Mouse (Mus musculus) heart, postnatal 10 days (tissue): ENCODE measurements at regions not wholly inside any gene's neighbourhood (a gene's known extent, or its start where the extent isn't known, plus 50 kb on each side); places are given as distances from the start of the nearest gene placed in this dataset.

Experiments used
- DNase-seq, 2 experiments: peaks; one replicate each; pipeline ENCODE4 v3.0.0; 2021
- intact Hi-C: fragments of 180-260 bp; cut with DNase I; formaldehyde crosslinking; loops from one replicate; pipeline ENCODE4 v1.15.1; 2025

DNA sequence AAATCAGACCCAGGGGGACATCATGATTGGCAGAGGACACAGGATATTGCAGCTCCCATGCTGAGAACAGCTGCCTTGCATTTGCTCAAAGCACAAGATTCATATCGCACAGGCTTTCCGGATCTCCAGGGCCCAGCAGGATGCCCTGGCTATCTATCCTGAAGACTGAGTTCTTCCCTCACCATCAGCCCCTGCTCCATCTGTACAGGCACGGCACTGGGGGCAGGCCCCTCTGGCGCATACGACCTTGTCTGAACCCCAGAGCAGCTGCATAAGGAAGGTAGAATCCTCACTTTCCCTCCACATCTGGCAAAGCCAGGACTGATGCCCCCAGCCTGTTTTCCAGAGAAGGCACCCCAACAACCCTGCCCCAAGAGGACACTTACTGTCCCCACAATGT lies 266.8 kb downstream of the Tns1 start:
- no peak for DNase-seq
- intact Hi-C loops: no loop called here

DNA sequence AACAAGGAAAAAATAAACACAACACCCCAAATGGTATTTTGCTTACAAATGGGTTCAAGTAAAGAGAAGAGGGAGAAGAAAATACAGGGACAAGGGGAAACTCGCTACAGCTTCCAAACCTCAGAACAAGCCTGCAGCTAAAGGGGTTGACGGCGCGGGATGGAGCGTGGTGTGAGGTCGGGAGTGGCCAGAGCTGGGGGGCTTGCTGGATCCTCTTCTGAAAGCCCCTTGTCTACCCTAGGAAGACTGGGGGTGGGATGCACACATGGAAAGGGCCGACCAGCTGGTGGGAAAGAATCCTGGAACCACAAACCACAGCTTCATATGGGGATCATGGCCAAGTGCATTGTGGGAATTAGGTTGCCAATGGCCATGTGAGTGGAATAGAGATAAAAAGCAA lies 267.4 kb downstream of the Tns1 start:
- intact Hi-C loops: no loop called here
- DNase-seq: no peak

DNA sequence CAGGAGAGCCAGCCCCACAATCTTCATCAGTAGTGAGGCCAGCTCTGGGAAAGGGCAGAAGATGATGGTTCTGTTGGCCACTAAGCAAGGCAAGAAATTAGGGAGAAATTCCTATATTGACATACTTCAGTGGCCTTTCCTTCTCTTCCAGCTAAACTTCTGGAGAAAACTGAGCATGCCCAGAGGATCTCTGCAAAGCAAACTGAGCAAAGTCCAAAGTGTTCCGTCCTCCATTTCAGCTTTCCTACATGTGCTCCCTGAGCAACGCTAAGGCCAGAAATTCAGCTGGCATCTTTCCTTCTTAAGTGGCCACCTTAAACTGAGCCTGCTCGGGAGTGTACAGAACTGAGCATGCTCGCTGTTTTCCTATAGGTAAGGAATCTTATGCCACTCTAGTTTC lies 268.9 kb downstream of the Tns1 start:
- intact Hi-C loops: no loop called here
- DNase-seq: no peak

DNA sequence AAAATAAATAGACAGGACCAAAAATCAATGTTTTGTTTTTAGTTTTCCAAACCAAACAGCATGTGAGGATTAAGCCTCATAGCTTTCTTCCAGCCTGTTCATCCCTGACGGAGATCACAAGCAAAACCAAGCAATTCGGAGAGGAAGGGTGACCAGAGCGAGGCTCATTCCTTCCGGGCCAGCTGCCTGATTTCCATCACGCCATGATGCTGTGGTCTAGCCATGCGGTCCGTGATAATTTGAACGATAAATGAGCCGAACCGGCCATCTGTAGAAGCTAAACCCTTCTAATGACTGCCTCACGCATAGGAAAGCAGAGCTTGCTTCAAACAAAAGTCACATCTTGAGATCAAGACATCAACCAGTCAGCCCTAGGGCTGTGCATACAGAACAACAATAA lies 270.4 kb downstream of the Tns1 start:
- DNase-seq: no peak
- intact Hi-C loops: no loop called here

DNA sequence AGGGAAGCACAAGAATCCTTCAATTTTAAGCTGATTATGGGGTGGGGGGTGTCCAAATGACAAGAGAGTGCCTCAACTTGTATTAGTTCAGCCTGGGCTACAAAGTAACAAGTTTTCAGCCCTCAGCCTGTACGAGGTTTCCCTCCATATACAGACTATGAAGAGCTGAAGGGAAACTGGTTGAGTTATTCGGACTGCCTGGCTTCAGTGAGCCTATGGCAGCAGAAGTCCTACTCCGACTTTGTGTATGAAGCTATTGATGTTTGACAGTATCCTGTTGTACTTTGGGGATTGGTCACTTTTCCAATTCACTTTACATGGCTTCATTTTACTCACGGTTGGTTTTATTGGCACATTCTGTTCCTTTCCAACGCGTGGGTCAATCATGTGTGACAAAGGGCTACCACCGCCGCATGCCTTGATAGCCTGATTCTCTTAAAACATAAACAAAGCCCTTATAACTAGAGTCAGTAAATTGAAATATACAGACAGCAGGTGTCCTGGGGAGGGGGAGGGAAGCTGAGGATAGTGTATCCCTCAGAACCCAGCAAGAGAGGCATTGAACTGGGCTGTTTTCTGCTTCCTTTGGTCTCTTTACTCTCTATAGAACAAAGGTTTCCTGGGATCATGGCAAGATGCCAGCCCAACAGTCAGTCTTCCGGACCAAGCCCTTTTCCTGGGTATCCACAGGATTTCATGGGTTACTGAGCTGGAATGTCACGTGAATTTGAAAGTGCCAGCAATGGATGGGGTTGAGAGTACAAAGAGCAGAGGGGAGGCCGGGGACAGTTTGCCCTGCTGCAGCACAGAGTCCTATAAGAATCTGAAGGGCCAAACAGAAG lies 273.9 kb downstream of the Tns1 start:
- intact Hi-C loops: no loop called here
- DNase-seq: no peak

DNA sequence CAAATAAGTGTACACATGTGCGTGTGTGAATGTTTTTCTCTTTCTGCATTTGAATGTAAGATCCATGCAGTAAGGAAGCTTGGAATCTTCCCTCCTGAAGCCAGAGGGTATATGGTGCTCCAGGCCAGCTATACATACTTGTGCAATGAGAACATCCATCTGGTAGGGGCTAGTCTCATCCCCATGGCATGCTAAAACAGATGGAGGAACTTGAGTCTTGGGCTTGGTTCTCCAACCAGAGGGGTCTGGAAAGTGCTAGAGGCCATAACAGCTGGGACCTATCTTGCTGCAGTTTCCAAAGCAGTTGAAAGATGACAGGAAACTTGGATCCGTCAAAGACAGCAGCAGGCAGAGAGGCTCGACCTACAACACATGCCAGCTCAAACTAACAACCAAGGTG lies 275.9 kb downstream of the Tns1 start:
- intact Hi-C loops: no loop called here
- DNase-seq: peak; percentile 33 to 38

DNA sequence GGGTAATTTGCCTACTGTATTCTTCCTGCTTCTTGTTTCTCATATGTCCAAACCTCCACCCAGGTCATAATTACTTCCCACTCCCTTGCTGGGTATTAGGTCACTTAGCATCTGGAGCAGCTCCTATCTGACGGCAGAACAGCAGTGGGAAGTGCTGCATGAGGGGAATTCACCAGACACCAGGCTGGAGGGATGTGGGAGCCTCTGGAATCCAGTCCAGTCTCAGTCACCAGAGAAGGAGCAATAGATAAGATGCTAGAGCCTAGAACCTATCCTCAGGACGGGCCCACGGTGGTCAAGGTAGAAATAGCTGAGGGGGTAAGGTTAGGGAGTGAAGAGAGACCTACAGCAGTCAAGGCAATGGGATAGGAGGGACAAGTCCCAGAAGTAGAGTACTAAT lies 277.1 kb downstream of the Tns1 start:
- DNase-seq: no peak
- intact Hi-C loops: no loop called here

DNA sequence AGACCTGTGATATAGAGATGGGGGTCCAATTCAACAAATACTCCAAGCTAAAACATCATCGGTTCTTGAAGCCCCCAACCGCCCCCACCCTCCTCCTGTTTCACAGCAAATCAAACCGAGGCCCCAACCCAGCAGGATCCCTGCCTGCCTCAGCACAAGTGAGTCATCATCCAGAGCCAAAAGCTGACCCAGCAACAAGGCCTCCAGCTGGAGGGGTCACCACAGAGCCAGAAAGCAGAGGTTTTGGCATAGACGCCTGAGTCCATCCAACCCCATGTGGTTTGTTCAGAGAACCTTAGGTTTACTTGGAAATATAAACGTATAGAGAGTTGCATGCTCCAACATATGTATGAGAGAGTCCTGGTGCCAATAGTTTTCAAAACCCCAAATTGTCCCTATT lies 279.1 kb downstream of the Tns1 start:
- DNase-seq: peak in 1 of 2 experiments; percentile 23
- intact Hi-C loops: no loop called here

DNA sequence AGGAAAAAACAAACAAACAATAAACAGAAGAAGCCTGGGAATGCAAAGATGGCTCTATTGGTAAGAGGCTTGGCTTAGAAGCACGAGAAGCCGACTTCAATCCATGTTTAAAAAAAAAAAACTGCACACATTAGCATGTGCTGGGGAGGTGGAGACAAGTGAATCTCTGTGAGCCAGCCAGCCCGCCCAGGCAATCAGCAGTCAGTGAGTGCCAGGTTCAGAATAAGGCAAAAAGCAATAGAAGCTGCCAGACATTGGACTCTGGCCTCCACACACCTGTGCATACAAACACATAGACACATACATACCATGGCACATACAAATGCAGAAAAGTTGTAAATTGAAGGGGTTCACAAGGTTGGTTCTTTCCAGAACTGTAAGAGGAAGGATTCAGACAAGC lies 279.7 kb downstream of the Tns1 start:
- intact Hi-C loops: no loop called here
- no peak for DNase-seq

DNA sequence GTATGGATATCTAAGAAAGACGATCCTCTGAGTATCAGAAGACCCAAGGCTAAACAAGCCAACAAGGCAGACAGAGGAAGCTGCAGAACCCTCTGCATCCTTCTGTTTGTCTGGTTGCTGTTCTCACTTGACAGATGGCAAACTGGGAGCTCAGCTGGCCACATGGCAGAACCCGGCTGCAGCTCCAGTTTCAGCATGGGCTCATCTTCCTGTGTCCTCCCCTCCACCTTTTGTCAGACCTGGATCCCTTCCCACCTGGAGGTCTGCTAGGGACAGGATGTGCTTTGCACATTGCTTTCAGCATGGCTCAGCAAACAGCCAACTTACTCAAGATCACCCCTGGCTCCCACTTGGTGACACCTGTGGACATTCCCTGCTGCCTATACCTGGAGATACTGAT lies 284.9 kb downstream of the Tns1 start:
- DNase-seq: no peak
- intact Hi-C loops: no loop called here

DNA sequence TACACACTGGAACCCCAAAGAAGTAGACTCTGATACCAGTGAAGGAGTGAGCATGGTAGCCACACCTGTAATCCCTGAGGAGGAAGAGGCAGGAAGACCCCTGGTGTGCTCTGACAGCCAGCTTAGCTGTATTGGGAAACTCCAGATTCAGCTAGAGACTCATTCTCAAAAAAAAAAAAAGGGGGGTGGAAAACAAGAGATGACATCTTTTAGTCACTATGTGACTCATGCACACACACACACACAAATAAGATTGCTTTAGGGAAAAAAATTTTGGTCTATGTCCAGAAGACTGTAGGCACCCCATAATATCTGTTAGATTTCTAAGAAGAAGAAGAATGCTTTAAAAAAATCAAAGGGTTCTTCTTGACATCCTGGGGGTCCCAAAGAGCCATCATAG lies 287.6 kb downstream of the Tns1 start:
- no peak for DNase-seq
- intact Hi-C loops: no loop called here

DNA sequence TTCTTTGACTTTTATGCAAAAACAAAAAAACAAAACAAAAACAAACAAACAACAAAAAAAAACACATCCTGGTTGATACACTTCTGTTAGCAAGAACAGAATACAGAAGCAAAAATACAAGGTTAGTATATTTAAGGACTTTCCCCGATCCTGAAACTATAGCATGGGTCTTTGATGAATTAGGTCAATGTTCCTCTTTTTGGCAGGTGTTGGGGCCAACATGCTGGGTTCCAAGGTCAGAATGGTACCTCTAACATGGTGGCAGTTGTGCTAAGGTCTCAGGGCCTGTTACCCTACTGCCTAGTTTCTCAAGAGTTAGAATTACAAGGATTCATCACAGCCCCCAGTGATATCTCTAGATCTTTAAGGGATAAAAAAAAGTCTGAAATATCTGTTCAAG lies 289.7 kb downstream of the Tns1 start:
- DNase-seq: no peak
- intact Hi-C loops: no loop called here

DNA sequence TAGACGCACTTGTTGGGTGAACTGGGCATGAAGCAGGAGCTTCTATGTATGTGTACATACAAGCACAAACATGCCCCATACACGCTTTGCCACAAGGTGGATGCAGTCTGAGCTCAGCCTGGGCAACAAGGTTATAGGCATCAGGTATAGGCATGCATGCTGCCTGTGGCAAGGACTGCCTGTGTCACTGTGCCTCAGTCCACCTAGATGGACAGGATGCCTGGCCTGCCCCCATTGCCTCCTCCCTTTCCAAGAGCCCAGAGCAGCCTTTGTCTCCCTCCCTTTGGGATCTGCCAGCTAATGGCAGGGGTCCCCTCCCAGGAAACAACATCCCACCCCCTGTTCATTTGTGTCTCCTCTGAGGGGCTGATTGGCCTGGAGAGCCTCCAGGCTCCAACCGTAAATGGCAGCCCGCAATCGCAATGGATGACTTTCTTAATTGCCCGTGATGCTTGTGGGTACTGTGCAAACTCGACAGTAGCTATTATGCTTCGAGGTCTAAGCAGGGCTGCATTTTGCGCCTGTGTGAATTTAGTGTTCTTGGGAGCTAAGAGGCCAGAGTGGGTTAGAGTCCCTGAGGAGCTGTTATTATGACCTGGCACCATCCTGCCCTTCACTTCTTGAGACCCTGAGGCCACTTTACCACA lies 293.6 kb downstream of the Tns1 start:
- intact Hi-C loops: no loop called here
- DNase-seq: no peak

DNA sequence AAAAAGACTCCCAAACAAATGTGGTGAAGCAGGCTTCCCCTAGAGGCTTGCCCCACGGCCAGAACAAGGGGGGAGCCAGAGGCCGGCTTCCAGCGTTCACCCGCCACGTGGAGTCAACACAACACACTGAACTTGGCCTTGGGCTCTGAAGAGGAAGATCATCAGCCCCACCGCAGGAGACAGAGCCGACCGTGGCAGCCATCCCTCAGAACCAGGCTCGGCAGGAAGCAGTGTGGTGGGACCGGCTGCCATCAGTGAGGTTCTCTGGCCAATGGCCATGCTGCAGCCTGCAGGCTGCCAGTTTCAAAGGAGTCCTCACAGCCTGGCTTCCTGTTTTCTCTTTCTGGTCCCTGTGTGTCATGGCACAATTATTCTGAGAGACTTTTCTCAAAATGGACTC lies 295.3 kb downstream of the Tns1 start:
- no peak for DNase-seq
- intact Hi-C loops: loop anchor here (5.0 to 10.0 kb wide), 2 partner anchors 97 to 1524 kb away; partner anchors contain the start of gene Xrcc5

DNA sequence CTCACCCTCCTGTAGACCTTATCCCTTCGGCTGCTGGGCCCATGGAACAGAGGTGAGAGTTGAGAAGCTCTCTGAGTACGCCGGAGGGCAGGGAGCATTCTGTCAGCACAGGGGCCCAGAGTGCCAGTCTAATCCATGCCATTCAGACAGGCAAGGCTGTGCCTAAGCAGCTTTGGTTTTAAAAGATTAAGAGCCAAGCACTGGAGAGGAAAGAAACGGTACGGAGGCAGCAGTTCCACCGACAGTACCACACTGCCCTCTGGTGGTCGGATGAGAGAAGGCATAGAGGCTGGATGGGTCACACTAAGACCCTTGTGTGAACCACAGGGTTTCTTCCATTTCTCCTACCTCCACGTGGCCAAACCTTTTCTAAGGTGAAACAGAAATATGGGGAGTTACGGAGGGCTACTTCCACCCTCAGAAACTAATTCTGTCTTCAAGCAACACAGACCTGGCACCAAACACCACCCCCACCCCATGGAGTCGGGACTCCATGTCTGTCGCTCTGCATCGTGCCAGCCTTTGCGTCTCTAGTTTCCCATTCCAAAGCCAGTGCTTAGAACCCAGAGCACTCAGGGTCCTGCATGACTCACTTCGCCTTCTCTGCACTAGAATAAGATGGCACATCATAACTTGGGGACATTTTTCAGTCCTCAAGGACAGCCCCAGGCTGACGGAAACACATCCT lies 297.9 kb downstream of the Tns1 start:
- DNase-seq: peak; percentile 90 to 94
- intact Hi-C loops: loop anchor here (1.0 to 10.0 kb wide), 6 partner anchors 94 to 1522 kb away; partner anchors contain the start of gene Xrcc5

DNA sequence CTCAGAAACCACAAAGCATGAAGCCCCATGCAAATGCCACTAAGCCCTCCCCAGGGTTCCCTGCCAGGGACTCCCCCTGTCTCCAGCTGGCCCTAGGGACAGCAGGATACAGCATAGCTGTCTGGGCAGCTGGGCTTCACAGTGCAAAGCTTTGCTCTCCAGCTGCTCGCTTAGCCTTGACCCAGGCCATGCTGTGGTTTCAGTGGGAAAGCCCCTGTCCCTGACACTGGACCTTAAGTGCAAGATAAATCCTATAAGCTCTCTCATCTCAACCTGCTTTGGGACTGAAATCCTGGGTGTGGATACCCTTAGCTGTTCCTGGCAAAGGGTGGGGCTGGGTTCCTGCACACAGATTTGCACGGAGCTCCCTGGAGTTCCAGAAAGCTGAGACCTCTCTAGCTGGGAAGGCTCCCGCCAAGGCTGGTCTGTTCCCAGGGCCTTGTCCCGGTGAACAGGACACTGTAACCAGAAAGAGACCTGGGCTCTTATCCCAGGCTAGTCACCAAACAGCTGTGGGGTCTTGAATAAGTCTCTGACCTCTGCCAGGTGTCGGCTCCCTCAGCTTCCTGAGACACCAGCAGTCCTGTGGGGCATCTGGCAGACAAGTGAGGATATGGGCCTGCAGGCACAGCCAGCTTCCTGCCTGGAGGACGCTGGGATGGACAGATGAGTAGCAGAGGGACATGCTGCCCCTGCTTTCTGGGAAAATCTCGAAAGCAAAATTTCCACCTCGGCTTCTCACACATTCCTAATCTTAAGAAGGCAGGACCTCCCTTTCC lies 299.7 kb downstream of the Tns1 start:
- intact Hi-C loops: loop anchor here (5.0 to 10.0 kb wide), 2 partner anchors 92 to 1520 kb away; partner anchors contain the start of gene Xrcc5
- peak in 1 of 2 experiments; percentile 34 for DNase-seq

DNA sequence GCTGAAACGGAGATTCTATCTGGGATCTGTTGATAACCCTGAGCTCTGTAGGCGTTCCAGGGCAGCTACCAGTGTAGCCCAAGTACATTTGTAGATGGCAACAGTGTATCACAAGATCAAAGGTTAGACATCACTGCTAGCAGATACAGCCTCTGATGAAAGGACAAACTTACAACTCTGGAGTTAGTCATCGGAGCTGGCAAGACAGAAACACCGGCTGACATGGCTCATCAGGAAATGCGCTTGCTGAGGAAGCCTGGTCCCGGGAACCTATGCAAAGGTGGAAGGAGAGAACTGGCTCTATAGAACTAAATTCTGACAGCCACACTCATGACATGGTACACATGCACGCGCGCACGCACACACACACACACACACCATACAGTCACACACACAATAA lies 300.5 kb downstream of the Tns1 start:
- intact Hi-C loops: loop anchor here (10.0 kb wide), 1 partner anchor 1519 kb away; the partner anchor contains the start of gene Xrcc5
- no peak for DNase-seq

DNA sequence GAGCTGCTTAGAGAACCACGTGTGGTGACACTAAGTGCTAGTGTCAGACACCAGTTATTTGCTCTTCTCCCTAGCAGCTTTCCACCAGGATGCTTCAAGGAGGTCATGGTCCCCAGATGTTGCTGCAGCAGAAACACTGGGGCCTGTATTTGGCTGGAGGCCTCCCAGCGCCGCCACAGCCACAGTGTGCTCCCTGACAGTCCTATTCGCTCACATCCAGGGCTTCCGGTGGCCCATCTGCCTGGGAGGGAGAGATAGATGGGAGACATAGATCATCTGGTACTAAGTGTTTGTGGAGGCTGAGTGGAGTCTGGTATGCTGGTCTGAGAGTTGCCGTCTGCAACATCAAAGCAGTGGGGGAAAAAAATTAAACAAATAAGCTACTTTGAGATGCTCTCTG lies 301.6 kb downstream of the Tns1 start:
- intact Hi-C loops: loop anchor here (10.0 kb wide), 1 partner anchor 1518 kb away; the partner anchor contains the start of gene Xrcc5
- peak in 1 of 2 experiments; percentile 30 for DNase-seq

DNA sequence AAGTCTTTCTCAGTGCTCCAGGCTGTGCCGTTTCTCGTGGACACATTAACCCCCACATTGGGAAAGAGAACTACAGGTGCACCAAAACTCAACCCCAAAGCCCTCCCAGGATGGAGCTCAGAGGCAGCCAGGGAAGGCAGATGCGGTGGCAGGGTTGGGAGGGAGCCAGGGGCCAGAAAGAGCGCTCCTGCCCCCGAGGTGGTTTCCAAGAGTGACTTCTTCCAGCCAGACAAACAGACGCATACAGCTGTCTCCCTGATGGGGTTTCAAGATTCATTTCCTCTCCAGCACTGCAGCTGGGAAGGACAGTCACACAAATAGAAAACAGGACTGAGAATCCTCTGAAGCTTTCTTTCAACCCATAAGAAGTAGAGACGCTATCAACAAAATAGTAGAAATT lies 303.5 kb downstream of the Tns1 start:
- DNase-seq: peak; percentile 51 to 53
- intact Hi-C loops: loop anchor here (10.0 kb wide), 1 partner anchor 1516 kb away; the partner anchor contains the start of gene Xrcc5

DNA sequence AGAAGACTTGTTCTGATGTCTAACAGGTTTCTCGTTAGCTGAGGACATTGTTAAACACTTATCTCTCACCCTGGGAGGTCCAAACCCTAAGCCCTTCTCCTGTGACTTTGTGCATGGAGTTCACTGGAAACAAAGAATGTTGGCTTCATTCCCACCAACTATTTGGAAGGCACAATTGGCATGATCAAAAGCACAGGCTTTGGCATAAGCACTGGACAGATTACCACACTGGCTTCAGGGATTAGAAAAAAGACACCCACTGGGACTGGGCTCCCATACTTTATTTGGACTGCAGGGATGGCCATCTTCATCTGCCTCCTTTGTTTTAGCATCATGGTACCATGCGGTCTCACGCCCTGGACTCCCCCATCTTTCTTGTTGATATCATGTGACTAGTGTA lies 317.0 kb downstream of the Tns1 start:
- peak in 1 of 2 experiments; percentile 42 for DNase-seq
- intact Hi-C loops: no loop called here

DNA sequence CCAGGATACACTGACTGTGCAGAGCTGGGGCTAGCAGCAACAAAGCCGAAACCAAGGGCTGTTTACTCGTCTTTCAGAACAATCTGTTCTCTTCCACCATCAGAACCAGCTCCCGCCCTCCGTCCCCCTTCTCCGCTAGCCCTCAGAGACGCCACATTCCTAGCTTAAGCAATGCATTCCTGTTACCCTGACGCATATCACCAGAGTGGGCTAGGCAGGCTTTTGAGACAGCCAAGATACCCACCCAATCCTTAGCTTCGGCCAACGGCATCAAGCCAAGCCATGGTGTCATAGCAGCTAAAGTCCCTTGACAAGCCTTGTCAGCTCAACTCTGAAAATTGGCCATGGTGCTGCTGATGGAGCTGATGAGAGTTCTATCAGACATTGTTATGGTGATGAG lies 319.1 kb downstream of the Tns1 start:
- intact Hi-C loops: no loop called here
- peak; percentile 64 to 68 for DNase-seq
